Mouse (Mus musculus) spleen, postnatal 0 days (tissue): ENCODE measurements around the gene Olfr303. TPM values are rescaled to one million over a fixed set of nuclear protein-coding genes. Genes with fewer than 3 reads are reported as not detected.

ENCODE experiments used
- polyA plus RNA-seq: library from polyadenylated mRNA; unstranded; fragments of >200 nt; fragmentation: Nextera tagmentation; extraction: Ambion mirVana; gene quantifications from 2 replicates; pipeline ENCODE4 v1.2.1, GENCODE M21; 2015

Gene Olfr303
- not detected in 2 replicates for polyA plus RNA-seq

DNA sequence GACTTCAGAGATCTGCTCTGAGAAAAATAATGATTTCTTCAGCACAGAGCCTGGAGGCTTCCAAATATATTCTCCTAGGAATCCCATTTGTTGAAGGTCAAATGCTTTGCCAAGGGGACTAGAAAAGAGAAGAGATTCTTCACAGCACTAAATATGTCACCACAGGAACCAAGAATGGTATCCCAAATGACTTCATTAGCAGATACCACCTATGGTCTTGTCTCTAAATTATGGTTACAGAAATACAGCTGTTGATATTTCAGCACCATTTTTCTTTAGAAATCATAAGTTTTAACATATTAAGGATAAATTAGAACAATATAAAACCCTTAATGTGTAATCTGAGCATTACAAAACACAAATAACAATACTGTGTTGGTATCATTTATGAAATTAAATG, at the start of gene Olfr303:
Gene Olfr303, minus strand, starts transcription at position 101 of the 400 bp plus-strand sequence.

DNA sequence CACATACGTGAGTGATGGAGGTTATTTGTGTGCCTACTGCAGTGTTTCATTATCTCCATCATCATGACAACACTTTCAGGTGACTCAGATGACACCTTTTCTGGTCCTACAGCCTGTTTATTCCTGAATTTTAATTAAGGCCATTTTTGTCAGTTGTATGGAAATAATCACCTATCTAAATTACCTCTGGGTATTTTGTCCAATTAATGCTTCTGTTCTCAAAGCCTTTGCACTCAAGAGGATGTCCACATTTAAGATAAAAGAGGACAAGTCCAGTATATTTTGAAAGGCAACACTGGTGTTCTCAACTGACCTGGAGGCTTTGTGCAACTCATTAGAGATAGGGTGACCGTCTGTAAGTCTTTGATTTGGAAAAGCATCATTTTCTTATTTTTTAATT, 6.0 kb upstream of the Olfr303 start, which contains the start of gene Olfr301:
Gene Olfr301, plus strand, starts transcription at position 301 of the 400 bp plus-strand sequence.

DNA sequence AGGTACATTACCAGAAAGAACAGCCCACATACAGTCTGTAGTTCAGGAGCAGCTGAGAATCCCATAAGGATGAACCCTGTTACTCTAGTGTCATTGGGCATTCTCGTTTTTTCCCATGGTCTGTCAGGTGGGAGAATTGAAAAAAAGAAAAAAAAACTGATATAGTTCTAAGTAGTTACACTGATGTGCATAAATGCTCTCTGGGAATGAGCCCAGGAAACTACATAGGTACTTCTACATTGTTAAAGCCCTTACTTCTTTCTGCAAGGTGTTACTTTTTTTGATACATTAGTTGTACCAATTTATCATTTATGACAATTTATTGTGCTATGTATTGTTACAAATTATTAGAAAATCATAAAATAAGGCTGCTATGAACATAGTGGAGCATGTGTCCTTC, 11.0 kb downstream of the Olfr303 start, which contains the start of gene Olfr304:
Gene Olfr304, minus strand, starts transcription at position 101 of the 400 bp plus-strand sequence.

DNA sequence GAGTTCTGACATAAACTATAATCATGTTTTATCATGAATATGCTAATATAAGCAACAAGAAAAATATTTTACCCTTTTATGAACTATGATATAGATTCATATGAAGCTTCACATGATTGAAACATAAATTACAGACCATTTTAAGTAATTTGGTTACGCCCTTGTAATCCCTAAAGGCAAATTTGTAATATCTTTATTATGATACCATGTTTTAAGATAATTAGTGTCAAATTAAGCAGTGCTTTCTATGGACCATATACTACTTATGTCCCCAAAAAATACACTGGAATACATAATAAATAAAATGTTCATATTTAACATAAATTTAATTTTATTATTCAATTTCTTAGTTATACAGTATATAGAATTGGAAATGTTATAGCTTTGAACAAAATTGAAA, 30.8 kb downstream of the Olfr303 start, which contains the start of gene Olfr305:
Gene Olfr305, minus strand, starts transcription at position 101 of the 400 bp plus-strand sequence.

Other genes with a start within 250 kb of the Olfr303 start
- not detected in 2 replicates for gene Vmn2r75, start 226.0 kb downstream of the Olfr303 start, polyA plus RNA-seq
- gene Vmn2r76, start 151.5 kb downstream of the Olfr303 start, polyA plus RNA-seq, result not detected in 2 replicates
- gene Olfr310, start 120.6 kb downstream of the Olfr303 start, polyA plus RNA-seq, result not detected in 2 replicates
- not detected in 2 replicates for gene Olfr309, start 84.1 kb downstream of the Olfr303 start, polyA plus RNA-seq
- not detected in 2 replicates for gene Olfr308, start 72.2 kb downstream of the Olfr303 start, polyA plus RNA-seq
- gene Olfr307, start 60.2 kb downstream of the Olfr303 start, polyA plus RNA-seq, result not detected in 2 replicates
- not detected in 2 replicates for gene Olfr305, start 30.9 kb downstream of the Olfr303 start, polyA plus RNA-seq
- not detected in 2 replicates for gene Olfr304, start 11.1 kb downstream of the Olfr303 start, polyA plus RNA-seq
- gene Olfr301, start 6.1 kb upstream of the Olfr303 start, polyA plus RNA-seq, result not detected in 2 replicates
- gene Olfr299, start 62.1 kb upstream of the Olfr303 start, polyA plus RNA-seq, result not detected in 2 replicates
- not detected in 2 replicates for gene Olfr298, start 94.7 kb upstream of the Olfr303 start, polyA plus RNA-seq
- gene Olfr297, start 122.2 kb upstream of the Olfr303 start, polyA plus RNA-seq, result not detected in 2 replicates
- gene Olfr295, start 186.1 kb upstream of the Olfr303 start, polyA plus RNA-seq, result not detected in 2 replicates
- gene Olfr294, start 218.9 kb upstream of the Olfr303 start, polyA plus RNA-seq, result not detected in 2 replicates